Mouse (Mus musculus) midbrain, postnatal 0 days (tissue): ENCODE results near the gene Flt3. TPM values are rescaled to one million over a fixed set of nuclear protein-coding genes. Genes with fewer than 3 reads are reported as not detected.
A peak's percentile ranks its signal among the peaks of the same experiment; 100 is the strongest.

Source experiments
- ATAC-seq: fragments of 200-750 bp; cut with Nextera tagmentation; 2 replicates; pipeline ENCODE4 v1.8.0; 2017; ENCODE audit warnings: moderate number of reproducible peaks, mild to moderate bottlenecking, moderate TSS enrichment, moderate library complexity; ENCODE audit not compliant: low FRiP score
- DNase-seq: peaks from one replicate; pipeline ENCODE4 v3.0.0-alpha.2; 2015; ENCODE audit warnings: low spot score
- H3K27ac ChIP-seq: fragments of 300-500 bp; sonication (generic); 2 replicates; pipeline ENCODE4 v1.5.1; 2014; ENCODE audit warnings: low read depth, mild to moderate bottlenecking, low read length, mixed read lengths
- H3K27me3 ChIP-seq: fragments of 300-500 bp; sonication (generic); 2 replicates; pipeline ENCODE4 v1.6.1; 2014; ENCODE audit warnings: low read length, control low read depth, mixed read lengths; ENCODE audit not compliant: insufficient read depth
- H3K36me3 ChIP-seq: fragments of 300-500 bp; sonication (generic); 2 replicates; pipeline ENCODE4 v1.6.1; 2014; ENCODE audit warnings: low read length, control low read depth, mixed read lengths; ENCODE audit not compliant: insufficient read depth
- H3K4me1 ChIP-seq: fragments of 300-500 bp; sonication (generic); 2 replicates; pipeline ENCODE4 v1.6.1; 2014; ENCODE audit warnings: mild to moderate bottlenecking, control low read depth, antibody characterized with exemption, low read length, mixed read lengths; ENCODE audit not compliant: insufficient read depth
- H3K4me2 ChIP-seq: fragments of 300-500 bp; sonication (generic); 2 replicates; pipeline ENCODE4 v1.6.1; 2014; ENCODE audit warnings: low read depth, mild to moderate bottlenecking, low read length, mixed read lengths; ENCODE audit not compliant: poor library complexity, severe bottlenecking
- H3K4me3 ChIP-seq: fragments of 300-500 bp; sonication (generic); 2 replicates; pipeline ENCODE4 v1.5.1; 2014; ENCODE audit warnings: low read depth, mild to moderate bottlenecking, low read length, moderate library complexity
- H3K9ac ChIP-seq: fragments of 300-500 bp; sonication (generic); replicated peaks from 2 replicates; pipeline ENCODE4 v1.6.1; 2014; ENCODE audit warnings: mild to moderate bottlenecking, low read length, moderate library complexity, mixed read lengths; ENCODE audit not compliant: poor library complexity, severe bottlenecking
- H3K9me3 ChIP-seq: fragments of 300-500 bp; sonication (generic); 2 replicates; pipeline ENCODE4 v1.6.1; 2016; ENCODE audit warnings: low read length, control low read depth
- CTCF ChIP-seq: IDR thresholded peaks from 2 replicates; pipeline ENCODE4 v1.5.1; 2016; ENCODE audit warnings: antibody characterized with exemption, mild to moderate bottlenecking
- WGBS: fragments of 180-500 bp; shearing (Covaris S2); extraction: QIAGEN DNeasy Blood & Tissue Kit; methylation state at CpG from one replicate; pipeline ENCODE4 v1.1.7; 2014; 5-methylcytosine and 5-hydroxymethylcytosine counted together
- polyA plus RNA-seq: library from polyadenylated mRNA; unstranded; fragments of >200 nt; fragmentation: Nextera tagmentation; extraction: Ambion mirVana; gene quantifications from 2 replicates; pipeline ENCODE4 v1.2.1, GENCODE M21; 2015
- total RNA-seq: library from RNA; depleted of rRNA; stranded (reverse); fragments of >200 nt; gene quantifications from 2 replicates; pipeline ENCODE4 v1.2.3, GENCODE M21; 2014

Flt3 gene
- total and polyA plus RNA-seq, 2 experiments from 2014 or later: 2.0 to 2.5 TPM

GRCm38 (mm10) chr5:147317991-147318390 lies 82.3 kb downstream of the Flt3 start:
- Histone ChIP-seq H3K27ac (no peak overlapping the region), H3K27me3 (peaks cover 69% of the 10 kb centered on the region), H3K9ac (no peak overlapping the region), H3K36me3 (no peaks in the 10 kb centered on the region), H3K9me3 (no peaks in the 10 kb centered on the region), H3K4me2 (no peak overlapping the region), H3K4me3 (no peak overlapping the region), H3K4me1 (no peaks in the 10 kb centered on the region)
- DNase-seq (no peak), ATAC-seq (no peak)
- 26% methylated on average over 7 of the region's 7 CpGs for WGBS
- peak; percentile 15; the same call in 1 of the 2 replicates for TF ChIP-seq CTCF

GRCm38 (mm10) chr5:147317321-147317720 lies 83.0 kb downstream of the Flt3 start:
- no peak for ATAC-seq
- Histone ChIP-seq H3K4me2 (no peak overlapping the region), H3K9ac (no peak overlapping the region), H3K27ac (no peak overlapping the region), H3K9me3 (no peaks in the 10 kb centered on the region), H3K27me3 (peaks cover 69% of the 10 kb centered on the region), H3K4me3 (no peak overlapping the region), H3K4me1 (no peaks in the 10 kb centered on the region), H3K36me3 (no peaks in the 10 kb centered on the region)
- no peak for TF ChIP-seq CTCF
- DNase-seq: no peak
- WGBS: 5% methylated on average over 7 of the region's 7 CpGs

- ATAC-seq (no peak), DNase-seq (no peak)
- whole genome bisulfite sequencing: under 1% methylated on average over 25 of the region's 25 CpGs
- Histone ChIP-seq H3K4me3 (peak overlapping the region; percentile 9; the same call in 1 of the 2 replicates), H3K4me1 (no peaks in the 10 kb centered on the region), H3K9ac (no peak overlapping the region), H3K9me3 (no peaks in the 10 kb centered on the region), H3K27me3 (peaks cover 82% of the 10 kb centered on the region), H3K36me3 (no peaks in the 10 kb centered on the region), H3K27ac (no peak overlapping the region), H3K4me2 (no peak overlapping the region)
- TF ChIP-seq CTCF: no peak
Measured at GRCm38 (mm10) chr5:147315432-147316075, 84.7 kb downstream of the Flt3 start.

GRCm38 (mm10) chr5:147314646-147315431 lies 85.5 kb downstream of the Flt3 start:
- Histone ChIP-seq H3K9me3 (no peaks in the 10 kb centered on the region), H3K27me3 (peaks cover 89% of the 10 kb centered on the region), H3K4me3 (peak overlapping the region; percentile 9; the same call in 1 of the 2 replicates), H3K36me3 (no peaks in the 10 kb centered on the region), H3K9ac (no peak overlapping the region), H3K27ac (no peak overlapping the region), H3K4me2 (peak overlapping the region; percentile 22; the same call in 1 of the 2 replicates), H3K4me1 (no peaks in the 10 kb centered on the region)
- ATAC-seq (no peak), DNase-seq (no peak)
- WGBS: under 1% methylated on average over 39 of the region's 39 CpGs
- TF ChIP-seq CTCF: no peak

- Histone ChIP-seq H3K9me3 (no peaks in the 10 kb centered on the region), H3K4me3 (no peak overlapping the region), H3K4me1 (no peaks in the 10 kb centered on the region), H3K36me3 (no peaks in the 10 kb centered on the region), H3K4me2 (no peak overlapping the region), H3K27me3 (peaks cover 95% of the 10 kb centered on the region), H3K27ac (no peak overlapping the region), H3K9ac (no peak overlapping the region)
- no peak for DNase-seq
- ATAC-seq: no peak
- no peak for TF ChIP-seq CTCF
- WGBS: under 1% methylated on average over 27 of the region's 27 CpGs
Measured at GRCm38 (mm10) chr5:147312830-147313685, 87.2 kb downstream of the Flt3 start.
